Mouse (Mus musculus): Measurements from ENCODE around the gene Nub1.

DNA sequence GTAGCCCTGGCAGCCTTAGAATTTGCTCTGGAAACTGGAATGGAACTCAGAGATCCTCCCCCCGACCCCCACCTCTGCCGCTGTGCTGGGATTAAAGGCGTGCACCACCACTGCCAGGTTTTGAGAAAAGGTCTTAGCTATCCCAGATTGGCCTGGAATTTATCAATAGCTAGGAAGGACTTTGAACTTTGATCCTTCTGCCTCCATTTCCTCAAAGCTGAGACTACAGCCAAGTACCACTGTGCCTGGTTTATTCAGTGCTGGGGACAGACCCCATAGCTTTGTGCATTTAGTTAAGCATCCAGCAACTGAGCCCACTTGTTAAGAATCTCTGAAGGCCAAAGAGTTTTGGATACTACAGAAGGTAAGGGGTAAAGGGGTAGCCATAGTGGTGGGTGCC lies 71.6 kb downstream of the Nub1 start:
- TF ChIP-seq POLR2A (IDR thresholded peaks at IDR 0.05; ENCODE audit: low read depth, low read length) (no peak), CTCF (IDR thresholded peaks at IDR 0.05; ENCODE audit: extremely low read depth, insufficient read depth, insufficient read length, insufficient replicate concordance) (no peak)

Data from spleen, adult 2 months (tissue).